Mouse (Mus musculus) cortical plate, adult 2 months (tissue): ENCODE measurements at regions not wholly inside any gene's neighbourhood (a gene's known extent, or its start where the extent isn't known, plus 50 kb on each side); places are given as distances from the start of the nearest gene placed in this dataset.

ENCODE experiments used
- H3K27ac ChIP-seq: fragments of 200-500 bp; 2 replicates; pipeline ENCODE4 v1.5.1; 2012; ENCODE audit warnings: low read length, control low read depth, inconsistent platforms; ENCODE audit not compliant: insufficient read depth
- H3K4me1 ChIP-seq: fragments of 200-500 bp; 2 replicates; pipeline ENCODE4 v1.6.1; 2011; ENCODE audit warnings: low read length; ENCODE audit not compliant: control insufficient read depth, insufficient read depth
- H3K4me3 ChIP-seq: fragments of 200-500 bp; 2 replicates; pipeline ENCODE4 v1.5.1; 2011; ENCODE audit warnings: mild to moderate bottlenecking, low read length, control low read depth; ENCODE audit not compliant: insufficient read depth
- CTCF ChIP-seq: fragments of 200-500 bp; IDR thresholded peaks from 2 replicates; pipeline ENCODE4 v1.5.1; 2011; ENCODE audit warnings: mild to moderate bottlenecking, control low read depth, low read length; ENCODE audit not compliant: insufficient read depth; ENCODE audit errors: extremely low read depth
- POLR2A ChIP-seq: fragments of 200-500 bp; IDR thresholded peaks from 2 replicates; pipeline ENCODE4 v1.6.1; 2011; ENCODE audit warnings: mild to moderate bottlenecking, low read length, control low read depth; ENCODE audit not compliant: insufficient read depth; ENCODE audit errors: extremely low read depth

DNA sequence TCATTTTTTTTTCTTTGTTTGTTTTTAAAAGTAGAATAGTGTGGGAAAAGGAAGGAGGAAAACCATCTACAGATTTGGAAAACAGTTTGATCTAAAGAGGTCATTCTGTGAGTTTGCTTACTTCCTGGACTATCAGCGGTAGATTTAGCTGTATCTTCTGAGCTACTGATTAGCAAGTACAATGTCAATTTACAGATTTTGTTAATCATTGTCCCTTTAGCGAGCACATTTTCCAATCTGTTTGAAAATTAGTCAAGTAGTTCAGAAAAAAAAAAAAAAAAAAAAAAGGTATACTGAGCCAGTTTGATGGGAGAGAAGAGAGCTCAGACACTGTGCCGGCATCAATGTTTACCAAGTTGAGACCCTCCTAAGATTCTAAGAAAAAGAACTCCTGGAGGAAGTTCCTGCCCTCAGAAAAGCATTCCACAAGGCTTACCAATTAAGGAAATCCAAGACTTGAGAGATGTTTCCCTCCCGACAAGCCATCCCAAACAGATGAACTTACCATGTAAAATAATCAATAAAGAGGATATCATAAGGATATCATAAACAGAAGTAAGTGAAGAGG lies 212.3 kb upstream of the Cited2 start:
- Histone ChIP-seq H3K4me1 (no peaks in the 10 kb centered on the region), H3K4me3 (no peak overlapping the region), H3K27ac (no peak overlapping the region)
- TF ChIP-seq CTCF, result no peak
- no peak for TF ChIP-seq POLR2A

DNA sequence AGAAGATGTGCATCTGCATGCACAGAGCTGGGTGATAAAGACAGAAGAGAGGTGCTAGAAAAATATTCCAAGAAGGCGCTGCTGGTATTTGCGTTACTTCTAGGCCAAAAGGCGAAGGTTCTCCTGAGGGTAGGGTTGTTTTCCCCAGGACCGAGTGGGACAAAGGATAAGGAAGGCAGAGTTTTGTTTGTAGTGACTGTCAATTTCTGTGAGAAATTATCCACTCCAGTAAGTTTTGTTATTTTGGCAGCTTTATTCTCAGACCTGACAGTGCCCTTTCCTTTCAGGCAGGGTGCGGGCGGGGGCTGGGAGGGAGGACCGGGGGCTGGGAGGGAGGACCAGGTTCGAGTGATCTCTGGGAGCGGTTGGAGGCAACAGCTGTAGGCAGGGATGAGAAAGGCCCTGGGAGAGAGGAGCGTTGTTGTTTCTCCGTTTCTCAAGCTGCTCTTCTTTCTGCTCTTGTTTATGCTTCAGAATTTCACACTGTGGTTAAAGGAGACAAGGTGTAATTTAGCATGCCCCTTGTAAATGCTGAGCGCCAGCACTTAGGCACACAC lies 211.2 kb upstream of the Cited2 start:
- no peak overlapping the region for H3K4me3 ChIP-seq
- H3K27ac ChIP-seq, result no peak overlapping the region
- H3K4me1 ChIP-seq, result no peaks in the 10 kb centered on the region
- no peak for TF ChIP-seq CTCF
- TF ChIP-seq POLR2A, result no peak

DNA sequence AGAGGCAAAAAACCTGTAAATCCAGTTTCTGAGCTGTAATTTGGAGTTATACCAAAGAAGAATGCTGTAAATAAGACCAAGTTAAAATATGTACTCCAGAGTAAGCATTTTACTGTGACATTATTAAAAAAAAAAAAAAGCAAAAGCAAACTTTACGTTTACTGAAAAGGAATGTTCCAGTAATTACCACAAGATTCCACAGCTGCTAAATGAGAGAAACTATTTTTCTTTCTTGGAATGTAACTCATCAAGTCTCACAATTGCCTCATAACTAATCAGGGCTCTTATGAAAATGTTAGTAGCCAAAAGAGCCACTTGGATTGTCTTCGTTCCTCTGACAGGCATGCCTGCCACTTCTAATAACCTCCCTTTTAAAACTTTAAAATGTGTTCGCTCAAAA lies 210.5 kb upstream of the Cited2 start:
- no peak overlapping the region for H3K4me3 ChIP-seq
- TF ChIP-seq CTCF, result no peak
- no peak for TF ChIP-seq POLR2A
- no peaks in the 10 kb centered on the region for H3K4me1 ChIP-seq
- H3K27ac ChIP-seq, result no peak overlapping the region

DNA sequence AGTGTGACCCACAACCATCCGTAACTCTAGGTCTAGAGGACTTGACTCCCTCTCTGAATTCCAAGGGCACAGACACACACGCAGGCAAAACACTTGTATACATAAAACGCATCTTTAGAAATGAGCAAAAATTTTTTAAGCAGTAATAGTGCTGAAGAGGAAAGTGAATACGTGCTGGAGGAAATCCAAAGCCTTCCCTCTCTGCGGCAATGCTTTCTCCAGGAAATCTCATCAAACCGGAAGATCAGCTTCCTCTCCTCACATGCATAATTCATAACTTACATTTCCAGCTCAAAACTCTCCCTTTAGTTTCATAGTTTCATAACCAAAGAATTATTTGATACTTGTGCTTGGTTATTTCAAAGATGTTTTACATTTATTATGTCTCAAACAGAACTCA lies 209.3 kb upstream of the Cited2 start:
- Histone ChIP-seq H3K27ac (no peak overlapping the region), H3K4me1 (no peaks in the 10 kb centered on the region)

DNA sequence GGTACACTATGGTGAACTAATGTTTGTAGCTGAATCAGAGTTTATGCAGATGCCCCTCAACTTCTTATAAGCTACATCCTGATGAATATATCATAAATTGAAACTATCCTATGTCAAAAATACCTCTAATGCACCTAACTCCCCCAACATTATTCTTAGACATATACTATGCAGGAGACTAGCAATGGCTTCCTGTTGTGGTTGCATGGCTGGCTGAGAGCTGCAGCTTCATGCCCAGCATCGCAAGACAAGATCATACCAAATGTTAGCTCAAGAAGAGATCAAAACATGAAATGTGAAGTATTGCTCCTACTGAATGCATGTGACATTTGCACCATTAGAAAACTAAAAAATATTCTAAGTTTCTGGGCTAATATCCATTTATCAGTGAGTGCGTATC lies 206.9 kb upstream of the Cited2 start:
- TF ChIP-seq POLR2A (no peak), CTCF (no peak)
- H3K4me1 ChIP-seq, result no peaks in the 10 kb centered on the region
- H3K4me3 ChIP-seq, result no peak overlapping the region
- no peak overlapping the region for H3K27ac ChIP-seq

More for the DNA sequence above, 209.3 kb upstream of the Cited2 start:
- no peak for TF ChIP-seq CTCF
- no peak for TF ChIP-seq POLR2A
- H3K4me3 ChIP-seq, result no peak overlapping the region

DNA sequence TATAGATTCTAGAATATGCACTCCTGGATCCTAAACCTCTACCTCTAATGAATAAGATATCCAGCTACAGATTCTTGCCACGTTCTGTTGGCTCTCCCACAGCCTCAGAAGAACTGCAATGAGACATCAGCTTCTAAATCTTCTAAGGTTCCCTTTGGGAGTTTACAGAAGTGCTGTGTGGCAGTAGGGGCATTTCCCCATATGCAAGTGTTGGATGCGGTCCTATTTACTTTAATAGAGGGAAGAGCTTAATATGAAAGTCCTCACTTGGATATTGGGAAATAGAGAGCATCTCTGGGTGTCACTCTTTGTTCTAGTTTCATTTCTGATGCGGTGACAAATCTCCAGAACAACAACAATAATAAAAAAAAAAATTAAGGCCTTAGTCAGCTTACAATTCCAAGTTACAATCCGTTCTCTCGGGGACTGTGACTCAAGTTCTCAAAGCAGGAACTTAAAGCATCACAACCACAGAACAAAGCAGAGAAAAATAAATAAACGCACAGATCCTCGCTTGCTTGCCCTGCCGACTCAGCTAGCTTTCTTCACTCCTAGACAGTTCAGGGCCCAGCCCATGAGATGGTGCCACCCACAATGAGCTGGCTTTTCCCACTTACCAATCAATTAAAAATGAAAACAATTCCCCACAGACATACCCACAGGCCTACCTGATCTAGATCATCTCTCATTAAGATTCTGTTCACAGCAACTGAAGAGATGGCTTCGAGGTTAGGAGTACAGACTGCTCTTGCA lies 204.4 kb upstream of the Cited2 start:
- Histone ChIP-seq H3K4me3 (no peak overlapping the region), H3K4me1 (no peaks in the 10 kb centered on the region), H3K27ac (no peak overlapping the region)
- no peak for TF ChIP-seq CTCF
- no peak for TF ChIP-seq POLR2A

DNA sequence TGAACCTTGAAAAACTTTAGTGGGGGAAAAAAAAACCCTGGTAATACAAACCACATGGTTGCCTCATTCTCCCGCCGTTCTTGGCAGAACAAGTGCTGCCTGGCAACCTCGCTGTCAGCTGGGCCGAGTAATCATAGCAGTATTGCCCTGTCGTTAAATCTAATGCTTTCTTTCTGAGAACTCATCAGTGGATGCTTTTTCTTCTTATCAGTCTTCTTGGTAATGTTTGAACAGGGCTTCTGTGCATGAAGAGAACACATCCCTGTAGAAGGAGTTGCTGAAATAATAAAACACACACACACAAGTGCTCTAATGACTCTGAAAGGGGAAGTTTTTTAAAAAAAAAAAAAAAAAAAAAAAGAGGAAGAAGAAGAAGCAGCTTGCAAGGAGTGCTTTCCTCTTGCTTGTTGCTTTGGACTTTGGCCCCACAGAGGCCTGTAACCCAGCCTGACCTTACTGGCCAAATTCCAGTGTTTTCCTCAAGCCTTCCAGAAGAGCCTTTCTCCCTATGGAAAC lies 200.9 kb upstream of the Cited2 start:
- H3K27ac ChIP-seq, result no peak overlapping the region
- no peak overlapping the region for H3K4me3 ChIP-seq
- TF ChIP-seq POLR2A, result no peak
- TF ChIP-seq CTCF, result no peak
- H3K4me1 ChIP-seq, result no peaks in the 10 kb centered on the region

DNA sequence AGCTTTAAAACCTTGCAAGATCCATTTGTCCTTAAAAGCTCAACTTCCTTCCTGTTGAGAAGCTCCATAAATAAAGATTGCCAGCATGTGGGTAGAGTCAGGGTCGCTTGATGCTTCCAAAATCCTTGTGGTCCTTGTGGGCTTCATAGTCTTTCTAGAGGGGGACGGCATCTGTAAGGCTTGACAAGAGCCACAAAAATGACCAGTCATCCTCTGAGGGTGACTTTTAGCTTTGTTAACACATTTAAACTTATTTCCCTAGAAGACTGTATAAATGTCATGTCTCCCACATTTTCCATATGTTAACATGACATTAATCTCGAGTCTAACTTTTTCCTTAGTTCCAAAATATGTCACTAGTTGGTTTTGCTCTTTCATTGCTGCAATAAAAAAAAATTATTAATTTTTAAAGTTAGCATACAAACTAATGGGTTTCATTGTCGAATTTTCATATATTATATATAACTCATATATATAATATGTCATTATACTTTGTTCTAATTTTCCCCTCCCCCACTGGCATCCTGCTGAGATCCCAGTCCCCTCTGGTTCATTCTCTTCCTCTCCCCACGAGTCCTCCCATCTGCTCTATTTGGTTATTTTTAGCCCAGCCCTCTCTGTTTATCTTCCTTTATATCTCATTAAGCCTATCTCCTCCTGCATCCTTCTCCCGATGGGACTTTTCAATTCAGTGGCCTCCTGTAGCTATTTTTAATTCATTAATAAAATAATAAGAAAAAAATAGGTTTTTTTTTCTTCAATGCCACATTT lies 199.3 kb upstream of the Cited2 start:
- Histone ChIP-seq H3K27ac (no peak overlapping the region), H3K4me1 (no peaks in the 10 kb centered on the region; the same call in none of the 2 replicates)

DNA sequence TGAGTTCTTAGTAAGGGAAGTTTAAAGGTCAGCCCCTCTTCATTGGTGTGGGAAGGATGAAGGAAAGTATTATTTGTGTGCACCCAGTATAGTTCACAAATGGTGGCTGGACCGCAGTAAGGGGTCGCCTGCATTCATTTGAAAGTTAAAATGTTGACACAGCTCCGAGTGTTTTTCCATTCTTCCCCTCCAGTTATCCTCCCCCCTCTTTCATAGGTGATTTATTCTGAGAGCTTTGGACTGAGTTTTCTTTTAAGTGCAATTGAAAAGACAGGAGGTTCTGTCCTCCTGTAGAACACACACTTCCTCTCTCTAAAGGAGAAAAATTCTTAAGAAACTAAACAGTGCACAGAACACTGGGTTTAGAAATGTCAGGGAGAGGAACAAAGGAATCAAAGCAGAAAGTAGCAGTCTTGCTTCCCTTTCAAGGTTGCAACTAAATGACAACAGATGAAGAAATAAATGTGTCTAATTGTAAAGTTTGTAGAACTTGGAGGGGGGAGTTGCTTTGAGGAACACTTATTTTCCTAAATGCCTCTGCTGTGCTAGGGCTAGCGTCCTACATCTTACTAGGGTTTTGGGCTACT lies 195.8 kb upstream of the Cited2 start:
- TF ChIP-seq POLR2A, result no peak
- no peak for TF ChIP-seq CTCF
- H3K27ac ChIP-seq, result no peak overlapping the region
- no peak overlapping the region for H3K4me3 ChIP-seq
- H3K4me1 ChIP-seq, result peaks cover 3% of the 10 kb centered on the region

More for the DNA sequence above, 199.3 kb upstream of the Cited2 start:
- H3K4me3 ChIP-seq, result no peak overlapping the region
- TF ChIP-seq POLR2A, result no peak
